Mouse (Mus musculus): ENCODE results near the gene Chst4. TPM values are rescaled to one million over a fixed set of nuclear protein-coding genes. Genes with fewer than 3 reads are reported as not detected.
"Not testable (repeated sequence)": the region's sequence is repeated elsewhere in the genome, so short reads cannot be mapped to it uniquely, and the experiment has no call there.

The Chst4 gene
- 1 to 10 TPM; 2.7 to 3.5 TPM for total RNA-seq (2021)
- 2.3 and 3.0 TPM in 2 replicates for polyA plus RNA-seq (2012; rRNA removed)
- long read RNA-seq = 0 reads

DNA sequence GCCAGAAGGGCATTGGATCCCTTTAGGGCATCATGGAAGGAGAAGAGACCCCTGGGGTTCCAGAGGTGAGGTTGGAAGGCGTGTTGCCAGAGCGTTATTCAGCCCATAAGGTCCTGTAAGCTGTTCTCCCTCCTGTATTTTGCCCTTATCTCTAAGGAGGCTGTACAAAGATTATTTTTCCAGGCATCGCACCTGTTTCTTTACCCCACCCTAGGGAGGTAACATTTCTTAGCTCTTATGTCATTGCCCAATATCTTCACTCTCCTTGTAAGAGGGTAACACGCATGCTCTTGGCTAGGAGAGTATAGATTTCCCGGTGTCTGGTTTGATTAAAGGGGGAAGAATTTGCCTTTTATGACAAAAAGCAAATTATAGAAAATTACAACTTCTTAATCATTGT, at the start of gene Chst4:
Gene Chst4 (minus strand): TSS at position 82 of the 400 bp plus-strand sequence.
- DNase-seq = no peak

GRCm38 (mm10) chr8:110082416-110083105, 43.0 kb upstream of the Chst4 start:
- no peak for DNase-seq

- DNase-seq = peak; percentile 79
These were observed 40.0 kb upstream of the Chst4 start, which contains the start of gene Zfp612 for GRCm38 (mm10) chr8:110079282-110080221. Zfp612 (plus strand) TSS chr8:110079746.

- no peak for DNase-seq
These were observed 35.0 kb upstream of the Chst4 start for GRCm38 (mm10) chr8:110074496-110074895.

DNA sequence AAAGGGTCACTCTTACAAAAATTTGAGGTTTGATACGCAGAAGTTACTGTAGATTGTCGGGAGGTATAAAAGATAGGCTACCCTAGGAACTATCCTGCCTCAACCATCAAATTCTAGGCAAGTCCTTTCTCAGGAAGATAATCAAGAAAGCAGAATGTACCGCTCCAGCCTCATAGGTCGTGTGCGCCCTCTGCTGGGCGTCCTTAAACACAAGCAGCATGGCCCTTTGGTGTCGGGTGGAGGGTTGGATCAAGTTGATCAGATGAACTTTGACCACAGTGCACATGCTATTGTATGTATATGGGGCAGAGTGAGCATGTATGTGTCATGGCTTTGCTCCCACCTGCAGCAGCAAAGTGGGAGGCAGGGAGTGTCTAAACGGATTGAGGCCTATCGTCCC, 32.1 kb upstream of the Chst4 start:
- DNase-seq = peak; percentile 54

GRCm38 (mm10) chr8:110069706-110070105, 30.2 kb upstream of the Chst4 start:
- peak; percentile 13 for DNase-seq

- no peak for DNase-seq
These were observed 26.1 kb upstream of the Chst4 start for GRCm38 (mm10) chr8:110065676-110066075.

GRCm38 (mm10) chr8:110064606-110065365, 25.2 kb upstream of the Chst4 start:
- DNase-seq = no peak

- no peak for DNase-seq
These were observed 24.6 kb upstream of the Chst4 start for GRCm38 (mm10) chr8:110064161-110064560.

DNA sequence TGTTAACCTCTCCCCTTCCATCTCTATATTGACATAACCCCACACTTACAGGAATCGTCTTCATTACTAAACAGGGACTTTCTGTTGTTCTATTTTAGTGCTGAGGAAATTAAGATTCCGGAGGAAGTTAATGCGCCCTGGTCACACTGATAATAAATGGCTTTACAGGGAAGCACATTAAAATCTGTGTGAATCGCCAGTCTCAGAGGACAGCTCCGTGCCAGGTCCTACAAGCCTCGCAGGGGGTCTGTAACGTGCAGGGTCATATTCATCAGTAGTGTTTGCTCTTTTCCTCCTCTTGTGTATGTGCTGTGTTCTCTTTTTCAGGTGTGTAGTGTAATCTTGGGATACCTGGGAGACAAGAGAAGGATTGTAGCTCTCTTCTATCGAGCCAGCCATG, 18.7 kb upstream of the Chst4 start:
- no peak for DNase-seq

DNA sequence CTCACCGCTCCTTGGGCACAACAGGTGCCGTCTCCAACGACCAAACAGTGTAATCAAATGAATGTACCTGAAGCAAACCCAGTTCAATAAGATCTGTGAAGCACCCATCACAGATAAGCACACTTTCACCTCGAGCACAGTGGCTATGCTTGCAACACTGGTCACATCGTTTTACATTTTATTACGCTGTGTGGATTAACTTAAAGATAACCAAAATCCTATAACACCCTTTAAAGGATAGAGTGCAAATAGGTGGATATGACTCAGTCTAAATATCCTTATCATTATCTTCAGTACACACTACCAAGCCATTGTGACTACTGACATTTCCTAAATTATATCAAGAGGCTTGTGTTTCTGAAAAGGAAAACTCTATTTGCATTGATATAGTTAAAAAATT, 11.7 kb upstream of the Chst4 start:
- DNase-seq = no peak

DNA sequence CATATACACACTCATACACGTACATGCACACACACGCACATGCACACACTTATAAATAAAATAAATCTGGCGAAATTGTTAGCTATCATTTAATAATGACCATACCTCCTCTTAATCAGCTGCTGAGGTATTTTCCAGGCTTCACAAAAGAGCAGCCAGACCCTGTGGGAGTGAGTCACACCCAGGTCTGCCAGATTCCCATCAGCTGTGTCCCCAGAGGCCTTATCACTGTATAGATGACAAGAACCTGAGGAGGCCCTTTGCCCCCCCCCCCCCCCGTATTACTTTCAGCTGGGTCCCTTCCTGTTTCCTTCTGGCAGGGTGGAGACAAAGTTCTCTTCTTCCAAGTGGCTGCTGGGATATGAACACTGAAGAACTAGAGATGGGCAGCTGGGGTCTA, 969 bp upstream of the Chst4 start:
- DNase-seq = no peak

DNA sequence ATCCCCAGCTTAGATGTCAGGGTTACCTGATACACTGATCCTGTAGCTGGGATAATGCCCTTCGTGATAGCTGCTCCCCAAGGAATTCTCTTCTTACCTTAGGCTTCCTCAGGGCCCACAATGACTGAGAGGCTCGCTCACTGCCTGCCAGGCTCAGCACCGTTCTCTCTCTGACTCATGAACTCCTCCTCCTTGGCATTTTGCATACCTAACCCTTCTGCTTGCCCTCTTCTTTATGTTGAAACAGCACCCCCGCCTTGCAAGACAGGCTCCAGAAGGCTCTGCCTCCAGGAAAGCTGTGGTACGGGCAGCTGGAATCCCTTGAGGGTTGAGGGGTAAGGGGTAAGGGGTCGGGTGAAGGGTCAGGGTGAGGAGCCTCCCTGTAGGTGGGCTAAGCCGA, 324 bp downstream of the Chst4 start:
- no peak for DNase-seq

DNA sequence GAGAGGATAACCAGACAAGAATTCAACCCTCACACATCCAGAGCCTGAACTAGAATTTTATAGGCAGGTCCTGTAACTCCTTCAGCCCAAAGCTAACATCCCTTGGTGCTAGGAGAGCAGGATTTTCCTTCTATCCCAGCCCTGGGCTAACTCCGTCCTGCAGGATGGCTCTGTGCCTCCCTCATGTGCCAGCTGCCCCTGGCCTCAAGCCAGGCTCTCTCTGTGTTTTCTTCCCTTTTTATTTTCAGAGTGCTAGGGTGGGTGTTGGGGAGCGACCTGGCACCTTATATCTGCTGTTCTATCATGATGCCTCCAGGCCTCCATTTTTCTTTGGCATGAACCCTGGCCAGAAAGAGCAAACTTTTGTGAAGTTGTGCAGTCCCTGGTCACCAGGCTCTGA, 3.4 kb downstream of the Chst4 start:
- no peak for DNase-seq

DNA sequence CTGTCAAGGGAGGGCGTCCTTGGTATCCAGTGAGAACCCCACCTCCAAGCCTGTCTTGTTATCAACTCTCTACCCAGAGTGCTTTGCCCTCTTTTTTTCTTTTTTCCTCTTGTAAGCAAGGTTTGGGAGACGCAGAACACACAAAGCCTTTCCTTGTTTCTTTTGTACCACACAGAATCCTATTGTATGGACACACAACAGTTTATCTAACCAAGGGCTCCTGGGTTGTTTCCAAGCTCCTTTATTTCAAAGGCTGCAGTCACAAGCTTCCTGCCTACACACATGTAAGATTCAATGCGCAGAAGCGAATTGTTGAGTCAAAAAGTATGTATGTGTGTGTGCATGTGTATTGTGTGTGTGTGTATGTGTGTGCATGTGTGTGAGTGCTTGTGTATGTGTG, 5.2 kb downstream of the Chst4 start:
- DNase-seq = no peak

GRCm38 (mm10) chr8:110033771-110034170, 5.8 kb downstream of the Chst4 start:
- not testable (repeated sequence) for DNase-seq

DNA sequence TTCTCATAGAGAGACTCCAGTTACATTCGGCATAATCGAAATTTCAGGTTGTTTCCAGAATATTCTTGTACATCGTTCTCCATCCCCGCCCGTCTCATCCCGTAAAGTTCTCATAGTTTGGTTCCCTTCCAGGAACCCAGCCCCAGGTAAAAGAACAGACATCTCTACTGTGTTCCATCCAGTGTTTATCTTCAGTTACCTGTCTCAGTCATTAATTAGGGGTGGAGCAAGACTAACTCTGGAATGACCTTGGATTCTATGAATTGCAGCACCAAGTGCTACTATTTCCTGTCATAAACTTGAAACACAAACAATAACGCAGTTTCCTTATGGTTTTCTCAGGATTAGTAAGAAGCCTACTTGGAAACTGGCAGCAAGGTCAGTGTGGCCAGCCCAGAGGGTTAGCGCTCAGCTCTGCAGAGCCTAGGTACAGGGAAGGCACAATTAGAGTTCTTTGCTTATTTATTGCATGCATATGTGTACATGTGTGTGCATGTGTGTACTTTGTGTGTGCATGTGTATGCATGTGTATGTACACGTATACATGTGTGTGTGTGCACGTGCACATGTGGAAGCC, 16.7 kb downstream of the Chst4 start:
- DNase-seq = no peak

DNA sequence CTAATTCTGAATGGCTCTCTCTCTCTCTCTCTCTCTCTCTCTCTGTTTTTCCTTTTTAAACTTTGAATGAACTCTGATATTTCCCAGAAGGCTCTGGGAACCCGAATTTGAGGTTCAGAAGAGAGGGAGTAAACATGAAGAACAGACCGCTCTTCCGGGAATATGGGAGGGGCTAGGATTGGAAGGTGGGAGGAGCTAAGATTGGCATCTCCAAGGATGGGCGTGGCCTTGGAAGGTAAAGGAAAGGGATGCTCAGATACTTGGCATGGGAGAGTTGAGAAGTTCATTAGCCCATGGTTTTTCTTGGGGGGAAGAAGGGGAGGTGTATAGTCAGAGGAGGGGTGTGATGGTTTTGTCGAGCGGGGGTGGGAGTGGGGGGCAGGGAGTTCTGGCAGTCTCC, 17.5 kb downstream of the Chst4 start:
- DNase-seq = no peak

DNA sequence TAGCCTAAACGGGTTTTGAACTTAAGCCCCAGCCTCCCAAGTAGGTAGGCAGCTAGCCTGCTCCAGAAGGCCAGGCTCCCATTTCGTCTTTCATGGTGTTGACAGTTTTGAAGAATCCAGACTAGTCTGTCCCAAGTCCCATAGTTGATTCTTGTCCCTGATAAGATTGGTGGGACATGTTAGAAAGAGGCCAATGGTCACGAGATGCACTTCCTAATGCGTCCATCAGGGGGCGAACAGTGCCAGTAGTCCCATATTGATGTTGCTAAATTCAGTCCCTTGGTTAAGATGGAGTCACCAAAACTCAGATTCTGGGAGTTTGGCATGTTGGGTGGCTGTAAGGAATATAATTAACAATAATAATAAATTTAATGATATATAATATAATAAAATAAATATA, 28.7 kb downstream of the Chst4 start:
- DNase-seq = peak; percentile 45

DNA sequence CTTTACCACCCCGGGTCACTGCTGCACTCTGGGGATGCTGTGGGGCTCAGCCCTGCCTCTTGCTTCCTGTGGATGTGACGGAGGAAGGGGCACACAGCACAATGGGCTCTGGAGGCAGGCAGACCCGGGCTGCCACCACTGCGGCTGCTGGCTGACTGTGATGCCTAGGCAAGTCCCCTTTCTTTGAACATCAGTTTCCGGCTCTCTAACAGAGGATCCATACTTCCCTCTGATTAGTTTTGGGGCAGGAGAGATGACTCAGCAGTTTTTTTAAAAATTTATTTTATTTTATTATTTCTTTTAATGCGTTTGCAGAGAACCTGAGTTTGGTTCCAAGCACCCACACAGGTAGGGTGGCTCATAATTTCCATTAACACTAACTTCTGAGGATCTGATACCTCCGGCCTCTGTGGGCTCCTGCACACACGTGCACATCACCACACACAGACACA, 30.5 kb downstream of the Chst4 start:
- DNase-seq = no peak

GRCm38 (mm10) chr8:110008228-110008994, 31.1 kb downstream of the Chst4 start:
- no peak for DNase-seq
